Mouse (Mus musculus): ENCODE results near the gene Rab40c.

- TF ChIP-seq CTCF (IDR thresholded peaks at IDR 0.05; ENCODE audit: low read depth) (peak; percentile 13; the same call in 1 of the 2 replicates), EP300 (IDR thresholded peaks at IDR 0.05; ENCODE audit: low read depth) (no peak)
Measured at GRCm38 (mm10) chr17:25843636-25844395, 75.7 kb downstream of the Rab40c start.
